Mouse (Mus musculus) megakaryocyte-erythroid progenitor cell, adult 5-6 weeks (primary cell): ENCODE data around the gene E330017A01Rik. TPM values are rescaled to one million over a fixed set of nuclear protein-coding genes. Genes with fewer than 3 reads are reported as not detected.
"Not testable (repeated sequence)": the region's sequence is repeated elsewhere in the genome, so short reads cannot be mapped to it uniquely, and the experiment has no call there.

Source experiments
- ATAC-seq: replicated peaks from 2 replicates; pipeline ENCODE4 v1.8.0; 2016; ENCODE audit warnings: mild to moderate bottlenecking, inconsistent platforms; ENCODE audit not compliant: severe bottlenecking, poor library complexity, low FRiP score, low TSS enrichment
- total RNA-seq, 2 experiments: library from RNA; stranded (forward) in 1 of 2; stranded (reverse) in 1 of 2; fragments of 200-1000, 215-1000 nt in 1 of 2; fragments of >200 nt in 1 of 2; fragmentation: Nextera tagmentation in 1 of 2; gene quantifications; 2 replicates each; pipeline ENCODE4 v1.2.3; 2014 to 2017

The E330017A01Rik gene
- not detected in 2 replicates for total RNA-seq (2014; fragmentation: Nextera tagmentation)
- not detected in 2 replicates for total RNA-seq (2017)

- peak; percentile 88 for ATAC-seq
Observed at GRCm38 (mm10) chr16:58638689-58639175, at the start of gene E330017A01Rik. E330017A01Rik (minus strand) TSS chr16:58638739.

- peak; percentile 77 for ATAC-seq
Observed at GRCm38 (mm10) chr16:58685548-58686537, 47.3 kb upstream of the E330017A01Rik start.

GRCm38 (mm10) chr16:58684537-58684936, 46.0 kb upstream of the E330017A01Rik start:
- no peak for ATAC-seq

- no peak for ATAC-seq
Observed at GRCm38 (mm10) chr16:58683911-58684310, 45.4 kb upstream of the E330017A01Rik start.

GRCm38 (mm10) chr16:58682870-58683269, 44.3 kb upstream of the E330017A01Rik start:
- no peak for ATAC-seq

- ATAC-seq = no peak
Observed at GRCm38 (mm10) chr16:58682046-58682445, 43.5 kb upstream of the E330017A01Rik start.

DNA sequence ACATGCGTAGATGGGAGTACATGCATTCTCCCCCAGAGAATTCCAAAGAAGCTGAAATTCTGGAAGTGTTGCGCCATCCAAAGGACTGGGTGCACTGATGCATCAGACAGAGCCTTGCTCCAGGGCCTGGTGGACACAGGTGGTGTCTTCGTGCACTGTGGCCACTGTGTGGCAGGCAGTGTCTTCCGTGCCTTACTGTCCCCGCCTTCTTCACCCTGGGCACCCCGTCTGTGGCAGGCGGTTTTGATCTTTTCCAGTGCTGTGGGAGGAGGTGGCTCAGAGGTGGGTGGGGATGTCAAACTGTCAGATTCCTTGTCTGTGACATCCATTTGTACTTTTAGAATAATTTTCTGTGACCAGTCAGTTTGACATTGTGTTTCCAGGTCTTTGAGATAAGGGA, 40.1 kb upstream of the E330017A01Rik start:
- ATAC-seq = peak; percentile 84

GRCm38 (mm10) chr16:58677491-58677890, 39.0 kb upstream of the E330017A01Rik start:
- no peak for ATAC-seq

DNA sequence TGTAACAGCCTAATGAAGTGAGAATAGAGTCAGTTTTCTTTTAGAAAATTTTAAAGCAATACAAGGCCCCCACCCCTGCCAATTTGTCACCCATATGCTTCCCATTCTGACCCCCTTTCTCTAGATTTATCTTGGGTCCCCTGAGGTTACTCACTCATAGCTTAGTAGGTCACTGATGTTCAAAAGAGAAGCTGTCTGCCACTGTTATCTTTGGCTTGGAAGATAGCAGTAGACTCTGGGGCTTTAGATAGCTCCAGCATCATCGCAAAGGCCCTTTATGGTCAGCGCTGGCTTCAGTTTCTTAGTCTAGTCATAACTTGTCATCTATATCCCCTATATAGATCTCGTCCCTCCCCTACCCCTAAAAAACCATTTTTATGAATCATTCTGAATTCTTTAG, 38.1 kb upstream of the E330017A01Rik start:
- ATAC-seq = peak; percentile 34; the same call in 1 of the 2 replicates

GRCm38 (mm10) chr16:58676156-58676555, 37.6 kb upstream of the E330017A01Rik start:
- no peak for ATAC-seq

- no peak for ATAC-seq
Observed at GRCm38 (mm10) chr16:58675256-58675655, 36.7 kb upstream of the E330017A01Rik start.

DNA sequence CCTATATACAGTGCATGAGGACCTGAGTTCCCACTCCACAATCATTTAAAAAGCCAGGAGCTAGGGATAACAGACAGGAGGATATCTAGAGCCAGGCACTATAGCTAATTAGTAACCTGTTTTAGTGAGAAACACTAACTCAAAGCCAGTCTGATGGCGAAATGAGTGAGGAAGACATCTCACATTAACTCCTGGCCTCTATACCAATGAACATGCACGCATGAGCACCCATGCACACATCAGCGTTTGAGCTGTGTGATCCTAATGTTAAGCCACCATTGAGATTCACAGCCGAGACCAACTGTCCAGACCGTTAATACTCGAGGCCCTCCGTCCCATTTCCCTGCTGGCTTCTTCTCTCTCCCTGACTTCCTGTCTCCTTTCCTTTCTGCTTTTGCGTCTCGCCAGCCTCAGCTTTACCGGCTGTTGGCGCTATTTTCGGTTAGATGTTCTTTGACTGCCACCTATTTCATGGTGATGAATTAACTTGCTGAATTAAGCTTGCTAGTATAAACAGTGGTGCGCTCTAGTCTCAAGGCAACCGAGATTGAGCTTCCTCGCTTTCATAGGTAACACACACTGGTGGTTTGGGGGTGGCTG, 35.4 kb upstream of the E330017A01Rik start:
- no peak for ATAC-seq

- ATAC-seq = no peak
Observed at GRCm38 (mm10) chr16:58672396-58672795, 33.9 kb upstream of the E330017A01Rik start.

GRCm38 (mm10) chr16:58671212-58671985, 32.9 kb upstream of the E330017A01Rik start:
- ATAC-seq = no peak

DNA sequence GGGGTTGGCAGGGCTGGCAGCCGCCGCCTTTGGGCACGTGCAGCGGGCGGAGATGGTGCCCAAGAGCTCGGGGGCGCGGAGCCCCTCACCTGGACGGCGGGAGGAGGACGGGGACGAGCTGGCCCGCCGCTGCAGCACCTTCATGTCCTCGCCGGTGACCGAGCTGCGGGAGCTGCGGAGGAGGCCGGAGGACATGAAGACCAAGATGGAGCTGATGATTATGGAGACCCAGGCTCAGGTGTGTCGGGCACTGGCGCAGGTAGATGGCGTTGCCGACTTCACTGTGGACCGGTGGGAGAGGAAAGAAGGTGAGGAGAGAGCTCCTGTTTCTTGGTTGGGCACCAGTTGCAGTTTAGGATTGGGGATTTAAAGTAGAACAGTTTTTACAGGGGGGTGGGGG, 32.1 kb upstream of the E330017A01Rik start:
- no peak for ATAC-seq

DNA sequence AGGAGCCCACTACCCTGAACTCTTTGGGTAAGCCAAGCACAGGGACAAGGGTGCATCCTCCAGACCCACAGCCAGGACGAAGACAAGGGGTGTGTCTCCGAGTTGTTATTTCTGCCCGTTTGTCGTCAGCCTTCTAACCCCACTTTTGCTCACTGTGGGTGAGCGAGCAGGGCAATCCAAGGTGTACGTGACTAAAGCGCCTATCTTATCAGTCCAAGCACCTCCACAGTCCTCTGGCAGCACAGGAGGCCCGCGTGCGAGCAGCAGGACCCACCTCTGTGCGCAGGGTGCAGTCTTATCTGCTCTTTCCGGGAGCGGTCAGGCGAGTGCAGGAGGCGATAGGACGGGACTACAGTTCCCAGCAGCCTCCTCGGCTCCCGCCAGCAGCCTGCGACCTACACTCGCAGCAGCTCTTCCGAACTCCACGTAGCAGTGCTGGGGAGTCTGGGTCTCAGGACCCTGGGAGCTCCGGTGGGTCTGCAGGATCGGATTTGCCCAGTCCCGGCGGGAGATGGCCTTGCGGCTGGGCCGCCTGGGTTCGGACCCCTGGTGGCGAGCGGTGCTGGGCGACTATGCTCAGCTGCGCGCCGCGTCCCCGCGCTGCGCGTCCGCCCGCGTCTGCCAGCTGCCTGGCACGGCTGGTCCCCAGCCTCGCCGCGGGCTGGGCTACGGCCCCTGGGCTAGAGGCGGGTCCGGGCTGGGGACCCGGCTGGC, 31.5 kb upstream of the E330017A01Rik start, which contains the start of gene Cpox:
TSS of gene Cpox (plus strand) at position 376 of the 714 bp plus-strand sequence.
- peak; percentile 94 for ATAC-seq

DNA sequence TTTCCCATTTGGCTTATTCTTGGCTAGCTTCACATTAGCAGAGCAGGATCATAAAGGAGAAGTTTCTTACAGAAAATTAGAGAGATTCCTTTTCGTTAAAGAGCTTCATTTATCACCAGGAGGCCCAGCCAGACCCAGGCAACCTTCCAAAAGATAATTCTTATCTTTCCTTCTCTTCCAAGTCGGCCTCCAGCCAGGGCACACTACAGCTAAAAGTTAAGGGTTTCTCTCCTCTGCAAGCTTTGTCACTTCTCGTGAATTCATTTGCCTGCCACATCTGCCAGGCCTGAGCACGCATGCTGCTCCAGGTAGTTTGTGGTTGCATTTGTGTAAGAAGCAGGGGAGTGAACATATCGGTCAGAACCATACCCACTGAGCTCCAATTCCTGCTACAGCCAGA, 30.7 kb upstream of the E330017A01Rik start:
- peak; percentile 67 for ATAC-seq

DNA sequence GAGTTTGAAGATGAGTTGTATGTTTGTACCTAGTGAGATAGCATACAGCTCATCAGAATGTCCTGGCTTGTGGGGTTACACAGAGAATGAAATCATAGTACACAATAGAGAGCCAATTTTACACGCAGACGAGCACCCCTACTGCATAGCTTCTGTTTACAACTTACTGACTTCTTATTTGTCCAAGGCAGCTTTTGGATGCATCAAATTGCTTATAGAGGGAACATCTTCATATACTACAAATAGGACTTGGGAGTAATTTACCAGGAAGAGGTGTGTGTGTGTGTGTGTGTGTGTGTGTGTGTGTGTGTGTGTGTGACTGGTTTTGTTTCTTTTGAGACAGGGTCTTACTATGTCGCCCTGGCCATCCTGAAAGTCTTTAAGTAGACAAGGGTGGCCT, 30.0 kb upstream of the E330017A01Rik start:
- ATAC-seq = no peak

GRCm38 (mm10) chr16:58666681-58667080, 28.1 kb upstream of the E330017A01Rik start:
- not testable (repeated sequence) for ATAC-seq
